Mouse (Mus musculus) neural tube, embryonic 11.5 days (tissue): Measurements from ENCODE around the gene Zbtb9. TPM values are rescaled to one million over a fixed set of nuclear protein-coding genes. Genes with fewer than 3 reads are reported as not detected.

ENCODE experiments used
- ATAC-seq: fragments of 200-750 bp; cut with Nextera tagmentation; 2 replicates; pipeline ENCODE4 v1.8.0; 2017; ENCODE audit warnings: moderate number of reproducible peaks, mild to moderate bottlenecking, moderate TSS enrichment, moderate library complexity; ENCODE audit not compliant: insufficient read depth, low FRiP score, low TSS enrichment
- DNase-seq: peaks from one replicate; pipeline ENCODE4 v3.0.0-alpha.2; 2015; ENCODE audit warnings: low spot score
- H3K27ac ChIP-seq: fragments of 300-500 bp; sonication (generic); 2 replicates; pipeline ENCODE4 v1.5.1; 2014; ENCODE audit warnings: low read depth, mild to moderate bottlenecking, low read length
- H3K27me3 ChIP-seq: fragments of 300-500 bp; sonication (generic); 2 replicates; pipeline ENCODE4 v1.6.1; 2014; ENCODE audit warnings: mild to moderate bottlenecking, low read length, mixed read lengths; ENCODE audit not compliant: control insufficient read depth, insufficient read depth
- H3K36me3 ChIP-seq: fragments of 300-500 bp; sonication (generic); 2 replicates; pipeline ENCODE4 v1.6.1; 2014; ENCODE audit warnings: mild to moderate bottlenecking, low read length, moderate library complexity, mixed read lengths; ENCODE audit not compliant: control insufficient read depth, insufficient read depth
- H3K4me1 ChIP-seq: fragments of 300-500 bp; sonication (generic); 2 replicates; pipeline ENCODE4 v1.6.1; 2014; ENCODE audit warnings: low read length, mixed read lengths; ENCODE audit not compliant: control insufficient read depth, insufficient read depth
- H3K4me2 ChIP-seq: fragments of 300-500 bp; sonication (generic); 2 replicates; pipeline ENCODE4 v1.6.1; 2014; ENCODE audit warnings: low read depth, mild to moderate bottlenecking, moderate library complexity
- H3K4me3 ChIP-seq: fragments of 300-500 bp; sonication (generic); 2 replicates; pipeline ENCODE4 v1.5.1; 2014; ENCODE audit warnings: low read depth, low read length
- H3K9ac ChIP-seq: fragments of 300-500 bp; sonication (generic); 2 replicates; pipeline ENCODE4 v1.6.1; 2014; ENCODE audit warnings: mild to moderate bottlenecking, low read length
- H3K9me3 ChIP-seq: fragments of 300-500 bp; sonication (generic); 2 replicates; pipeline ENCODE4 v1.6.1; 2016; ENCODE audit warnings: low read length; ENCODE audit not compliant: control insufficient read depth
- WGBS: fragments of 180-500 bp; shearing (Covaris S2); extraction: QIAGEN DNeasy Blood & Tissue Kit; methylation state at CpG from one replicate; pipeline ENCODE4 v1.1.7; 2014; 5-methylcytosine and 5-hydroxymethylcytosine counted together
- polyA plus RNA-seq: library from polyadenylated mRNA; unstranded; fragments of >200 nt; fragmentation: Nextera tagmentation; extraction: Ambion mirVana; gene quantifications from 2 replicates; pipeline ENCODE4 v1.2.1, GENCODE M21; 2014

Gene Zbtb9
- polyA plus RNA-seq, 1 experiment from 2014 or later, result 13.5 TPM

DNA sequence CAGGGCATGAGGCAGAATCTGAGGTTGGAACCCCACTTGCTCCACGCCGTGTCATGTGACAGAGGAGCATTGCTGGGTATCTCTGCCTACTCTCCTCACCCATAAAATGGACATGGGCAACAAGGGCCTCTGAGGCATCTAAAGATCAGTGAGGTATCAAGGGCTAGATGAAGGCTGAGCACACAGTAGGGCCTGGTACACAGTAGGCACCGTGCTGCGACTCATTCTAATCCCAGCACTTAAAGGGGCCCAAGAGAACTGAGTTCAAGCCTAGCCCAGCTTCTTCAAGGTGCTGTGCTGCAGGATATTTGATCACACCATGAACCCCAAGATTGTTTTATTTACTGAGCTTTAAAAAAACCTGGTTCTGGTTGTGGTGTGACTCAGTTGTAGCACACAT lies 57.9 kb downstream of the Zbtb9 start:
- DNase-seq (no peak), ATAC-seq (no peak)
- H3K27ac ChIP-seq, result no peak overlapping the region
- no peak overlapping the region for H3K4me3 ChIP-seq
- H3K9ac ChIP-seq, result no peak overlapping the region
- H3K4me2 ChIP-seq, result no peak overlapping the region
- WGBS, result 90% methylated on average over 4 of the region's 4 CpGs
- H3K4me1 ChIP-seq, result peaks cover 11% of the 10 kb centered on the region
- H3K27me3 ChIP-seq, result no peaks in the 10 kb centered on the region
- no peaks in the 10 kb centered on the region for H3K9me3 ChIP-seq
- no peaks in the 10 kb centered on the region for H3K36me3 ChIP-seq

DNA sequence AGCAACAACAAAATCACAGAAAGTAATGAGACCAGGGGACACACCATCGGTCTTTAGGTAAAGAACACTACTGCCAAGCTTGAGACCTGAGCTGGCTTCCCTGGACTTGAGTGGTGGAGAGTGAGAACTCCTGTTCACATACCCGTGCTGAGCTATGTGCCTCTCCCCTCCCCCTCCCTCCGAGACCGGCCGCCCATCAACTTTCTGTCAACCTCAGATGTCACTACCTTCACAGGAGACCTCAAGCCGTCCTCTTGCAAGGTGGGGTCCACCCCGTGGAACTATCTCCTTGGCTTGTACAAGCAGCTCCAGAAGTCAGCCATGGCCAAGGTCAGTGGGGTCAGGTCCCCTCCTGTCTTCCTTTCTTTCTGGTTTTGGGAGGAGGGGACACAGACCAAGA lies 59.4 kb downstream of the Zbtb9 start:
- Histone ChIP-seq H3K27ac (no peak overlapping the region), H3K4me3 (no peak overlapping the region), H3K9ac (no peak overlapping the region), H3K36me3 (no peaks in the 10 kb centered on the region), H3K4me2 (no peak overlapping the region), H3K9me3 (no peaks in the 10 kb centered on the region), H3K27me3 (no peaks in the 10 kb centered on the region), H3K4me1 (peaks cover 7% of the 10 kb centered on the region)
- 57% methylated on average over 7 of the region's 7 CpGs for WGBS
- no peak for DNase-seq
- no peak for ATAC-seq

DNA sequence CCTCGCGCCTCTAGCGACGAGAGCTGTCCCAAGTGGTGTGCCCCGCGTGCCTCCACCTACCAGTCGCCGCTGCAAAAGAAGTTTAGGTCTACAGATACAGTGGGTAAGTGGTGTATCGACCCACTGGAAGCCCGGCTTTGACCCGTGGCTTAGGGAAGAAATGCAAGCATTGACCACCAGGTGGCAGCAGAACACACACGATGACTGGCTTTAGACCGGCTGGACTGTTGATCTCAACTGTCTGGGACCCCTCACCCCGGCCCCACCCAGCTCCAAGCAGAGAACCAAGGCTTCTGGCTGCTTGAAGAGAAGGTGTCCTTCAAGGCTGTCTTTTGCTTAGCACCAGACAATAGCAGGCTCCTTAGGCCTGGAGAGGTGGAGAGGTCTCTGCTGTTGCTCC lies 59.9 kb downstream of the Zbtb9 start:
- Histone ChIP-seq H3K27ac (no peak overlapping the region), H3K27me3 (no peaks in the 10 kb centered on the region), H3K4me2 (peak overlapping the region; percentile 15; the same call in 1 of the 2 replicates), H3K4me3 (no peak overlapping the region), H3K9me3 (no peaks in the 10 kb centered on the region), H3K36me3 (no peaks in the 10 kb centered on the region), H3K9ac (no peak overlapping the region), H3K4me1 (peaks cover 2% of the 10 kb centered on the region)
- peak; percentile 89 for DNase-seq
- 0 out of 2 replicates have a peak, but pooled peaks have one; percentile 22 for ATAC-seq
- 3% methylated on average over 14 of the region's 14 CpGs for WGBS

DNA sequence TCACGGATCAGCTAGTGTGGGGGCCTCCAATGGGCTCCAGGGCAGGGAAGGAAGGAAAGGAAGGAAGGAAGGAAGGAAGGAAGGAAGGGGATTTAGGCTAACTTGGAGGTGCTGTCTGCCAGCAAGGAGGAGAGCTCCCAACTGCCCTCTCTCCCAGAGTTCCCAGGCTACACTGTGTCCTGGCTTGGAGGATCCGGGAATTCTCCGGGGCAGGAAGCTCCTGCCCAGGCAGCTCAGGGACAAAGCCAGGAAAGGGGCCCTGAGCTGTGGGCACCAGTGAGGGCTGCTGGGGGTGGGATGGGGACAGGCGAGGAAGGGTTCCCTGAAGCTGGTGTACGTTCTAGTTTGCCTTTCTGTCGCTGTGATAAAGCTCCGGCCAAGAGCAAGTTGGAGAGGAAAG lies 63.5 kb downstream of the Zbtb9 start:
- no peak for ATAC-seq
- Histone ChIP-seq H3K27me3 (no peaks in the 10 kb centered on the region), H3K36me3 (no peaks in the 10 kb centered on the region), H3K4me1 (peaks cover 15% of the 10 kb centered on the region), H3K9ac (no peak overlapping the region), H3K9me3 (no peaks in the 10 kb centered on the region), H3K27ac (no peak overlapping the region), H3K4me2 (no peak overlapping the region), H3K4me3 (no peak overlapping the region)
- 78% methylated on average over 7 of the region's 7 CpGs for WGBS
- DNase-seq, result no peak

DNA sequence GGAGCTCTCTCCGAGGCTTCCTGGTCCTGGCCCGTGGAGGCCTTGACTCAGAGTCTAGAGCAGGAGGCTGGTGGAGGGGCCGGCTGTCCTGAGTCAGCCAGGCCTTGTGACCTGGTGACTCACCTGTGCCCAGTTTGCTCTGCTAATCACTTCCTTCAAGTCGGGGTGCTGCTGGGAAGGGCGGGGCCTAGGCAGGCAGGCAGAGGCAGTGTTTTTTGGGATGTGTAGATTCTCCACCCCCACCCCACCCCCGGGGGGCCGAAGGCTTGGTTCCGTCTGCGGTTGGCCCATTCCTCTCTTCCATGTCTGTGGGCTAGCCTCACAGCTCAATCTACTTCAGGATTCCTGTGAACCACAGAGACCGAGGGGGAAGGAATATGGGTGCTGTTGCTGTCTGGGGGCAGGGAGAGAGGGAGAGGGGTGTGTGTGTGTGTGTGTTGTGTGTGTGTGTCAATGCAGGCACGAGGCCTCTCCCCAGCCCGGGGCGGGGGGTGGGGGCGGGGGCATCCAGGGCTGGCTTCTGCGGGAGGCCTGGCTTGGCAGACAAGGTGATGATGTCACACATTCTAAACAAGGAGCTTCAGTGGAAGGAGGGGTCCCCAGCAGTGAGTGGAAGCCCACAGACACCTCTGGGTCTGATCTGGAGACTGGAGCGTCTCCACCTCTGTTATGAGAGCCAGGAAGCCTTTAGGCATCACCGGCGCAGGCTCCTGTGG lies 65.5 kb downstream of the Zbtb9 start:
- DNase-seq (no peak), ATAC-seq (no peak)
- no peak overlapping the region for H3K27ac ChIP-seq
- no peak overlapping the region for H3K4me3 ChIP-seq
- no peak overlapping the region for H3K9ac ChIP-seq
- no peaks in the 10 kb centered on the region for H3K9me3 ChIP-seq
- 51% methylated on average over 18 of the region's 18 CpGs for WGBS
- no peaks in the 10 kb centered on the region for H3K36me3 ChIP-seq
- H3K4me2 ChIP-seq, result no peak overlapping the region
- H3K27me3 ChIP-seq, result no peaks in the 10 kb centered on the region
- H3K4me1 ChIP-seq, result peaks cover 18% of the 10 kb centered on the region

DNA sequence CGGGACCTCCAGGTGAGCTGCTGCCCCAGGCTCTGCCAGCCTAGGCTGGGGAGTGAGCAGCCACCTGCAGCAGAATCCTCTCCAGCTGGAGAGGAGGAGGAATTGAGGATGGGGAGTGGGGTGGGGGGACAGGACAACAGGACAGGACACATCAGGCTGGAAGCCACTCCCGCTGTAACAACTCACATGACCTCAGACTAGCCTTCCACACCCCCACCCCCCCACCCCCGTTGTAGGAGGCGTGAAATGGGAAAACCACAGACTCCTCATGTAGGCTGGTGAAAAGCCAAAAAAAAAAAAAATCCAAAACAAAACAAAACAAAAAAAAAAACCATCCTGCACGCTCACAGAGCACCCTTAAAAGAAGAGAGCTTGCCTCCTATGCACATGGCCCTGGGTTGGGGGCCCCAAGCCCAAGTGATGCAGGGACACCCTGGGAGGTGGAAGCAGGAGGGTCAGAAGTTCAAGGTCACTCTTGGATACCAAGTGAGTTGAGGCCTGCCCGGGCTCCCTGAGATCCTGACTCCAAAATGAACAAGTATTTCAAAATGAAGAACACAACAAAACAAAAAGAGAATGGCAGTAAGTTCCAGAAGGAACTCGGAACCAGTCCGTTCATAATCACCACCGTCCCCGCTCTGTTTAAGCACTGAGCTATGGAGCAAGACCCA lies 66.6 kb downstream of the Zbtb9 start:
- no peaks in the 10 kb centered on the region for H3K36me3 ChIP-seq
- no peaks in the 10 kb centered on the region for H3K27me3 ChIP-seq
- no peak overlapping the region for H3K4me2 ChIP-seq
- ATAC-seq, result no peak
- no peak overlapping the region for H3K9ac ChIP-seq
- no peak for DNase-seq
- WGBS, result 62% methylated on average over 10 of the region's 10 CpGs
- no peak overlapping the region for H3K4me3 ChIP-seq
- H3K27ac ChIP-seq, result no peak overlapping the region
- peaks cover 18% of the 10 kb centered on the region for H3K4me1 ChIP-seq
- H3K9me3 ChIP-seq, result no peaks in the 10 kb centered on the region

DNA sequence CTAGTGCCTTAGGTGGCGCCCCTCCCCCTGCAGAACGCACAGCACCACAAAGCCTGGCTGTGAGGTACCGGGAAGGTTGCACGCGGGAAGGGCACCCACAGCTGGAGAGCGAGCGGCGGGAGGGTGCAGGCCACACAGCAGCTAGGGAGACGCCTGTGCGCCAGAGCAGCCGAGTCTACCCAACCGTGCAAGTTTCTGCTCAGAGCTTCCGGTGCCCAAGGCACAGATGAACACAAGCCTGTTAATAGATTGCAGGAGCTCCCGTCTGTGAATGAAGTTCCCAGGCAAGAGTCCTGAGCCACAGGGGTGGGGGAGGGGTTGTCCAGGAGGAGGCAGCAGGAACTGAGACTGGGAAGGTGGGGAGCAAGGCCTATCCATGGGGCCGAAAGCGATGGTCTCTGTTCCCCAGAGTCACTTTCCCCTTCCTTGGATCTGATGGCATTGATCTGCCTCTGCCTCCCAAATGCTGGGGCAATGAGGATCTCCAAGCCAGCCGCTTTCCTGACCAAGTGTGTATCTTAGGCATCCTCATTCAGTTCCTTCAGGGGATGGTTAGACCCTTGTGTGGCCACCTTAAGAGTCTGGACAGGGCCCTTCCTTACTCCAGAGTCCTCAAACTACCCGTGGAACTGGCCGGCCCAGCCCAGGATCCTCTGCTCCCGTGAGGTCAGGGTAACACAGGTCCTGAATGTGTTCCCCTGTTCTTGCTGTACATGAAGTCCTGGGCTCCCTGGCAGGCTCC lies 67.5 kb downstream of the Zbtb9 start:
- no peaks in the 10 kb centered on the region for H3K9me3 ChIP-seq
- peak overlapping the region; percentile 24; the same call in 1 of the 2 replicates for H3K4me2 ChIP-seq
- peaks cover 18% of the 10 kb centered on the region for H3K4me1 ChIP-seq
- H3K27me3 ChIP-seq, result no peaks in the 10 kb centered on the region
- peak overlapping the region; percentile 40 for H3K9ac ChIP-seq
- no peaks in the 10 kb centered on the region for H3K36me3 ChIP-seq
- DNase-seq (peak; percentile 69), ATAC-seq (no peak)
- H3K4me3 ChIP-seq, result no peak overlapping the region
- WGBS, result 11% methylated on average over 20 of the region's 20 CpGs
- H3K27ac ChIP-seq, result peak overlapping the region; percentile 56

DNA sequence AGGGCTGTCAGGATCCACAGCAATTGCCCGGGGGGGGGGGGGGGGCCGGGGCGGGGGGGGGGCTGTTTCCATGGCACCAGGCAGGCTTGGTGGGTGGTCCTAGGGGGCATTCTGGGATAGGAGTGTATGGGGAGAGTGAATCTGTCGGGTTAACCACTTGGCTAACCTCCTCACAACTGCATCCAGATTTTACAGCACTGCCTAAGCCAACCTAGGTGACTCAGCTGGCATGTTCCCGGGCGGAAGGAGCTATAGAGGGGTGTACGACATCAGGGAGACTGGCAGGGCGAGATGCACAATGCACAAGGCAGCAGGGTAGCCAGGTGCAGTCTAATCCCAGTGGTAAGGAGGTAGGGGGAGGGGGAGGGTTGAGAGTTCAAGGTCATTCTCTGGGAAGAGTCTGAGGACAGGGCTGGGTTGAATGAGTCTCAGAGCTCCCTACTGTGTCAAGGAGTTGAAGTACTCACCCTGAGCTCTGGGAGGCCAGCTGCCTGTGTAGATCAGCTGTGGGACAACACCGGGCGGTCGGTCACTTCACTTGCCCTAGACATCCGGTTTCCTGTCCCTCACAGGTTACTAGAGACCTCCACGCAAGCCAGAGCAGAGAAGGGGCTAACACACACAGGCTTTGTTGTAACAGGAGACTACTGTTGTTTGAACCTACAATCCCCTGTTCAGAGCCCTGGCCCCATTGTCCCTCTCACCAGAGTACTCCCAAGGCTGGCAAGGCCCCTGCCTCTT lies 68.2 kb downstream of the Zbtb9 start:
- WGBS, result 52% methylated on average over 12 of the region's 13 CpGs
- Histone ChIP-seq H3K9me3 (no peaks in the 10 kb centered on the region), H3K9ac (no peak overlapping the region), H3K4me3 (no peak overlapping the region), H3K4me1 (peaks cover 18% of the 10 kb centered on the region), H3K27ac (peak overlapping the region; percentile 56), H3K27me3 (no peaks in the 10 kb centered on the region), H3K36me3 (no peaks in the 10 kb centered on the region), H3K4me2 (no peak overlapping the region)
- DNase-seq, result no peak
- no peak for ATAC-seq
